Mouse (Mus musculus) kidney, adult 2 months (tissue): ENCODE measurements around the gene Kif16b. TPM values are rescaled to one million over a fixed set of nuclear protein-coding genes. Genes with fewer than 3 reads are reported as not detected.

ENCODE experiments used
- DNase-seq: peaks from one replicate; pipeline ENCODE4 v3.0.0; 2021
- H3K27ac ChIP-seq: fragments of 200-500 bp; 2 replicates; pipeline ENCODE4 v1.5.1; 2012; ENCODE audit warnings: low read depth, low read length, control low read depth, inconsistent platforms; ENCODE audit not compliant: insufficient read depth
- H3K27me3 ChIP-seq: fragments of 200-500 bp; replicated peaks from 2 replicates; pipeline ENCODE4 v1.6.1; 2012; ENCODE audit warnings: mild to moderate bottlenecking, moderate library complexity, low read length, inconsistent platforms; ENCODE audit not compliant: control insufficient read depth, insufficient read depth
- H3K36me3 ChIP-seq: fragments of 200-500 bp; 2 replicates; pipeline ENCODE4 v1.6.1; 2012; ENCODE audit warnings: mild to moderate bottlenecking, moderate library complexity, low read length, inconsistent platforms; ENCODE audit not compliant: control insufficient read depth, insufficient read depth
- H3K4me1 ChIP-seq: fragments of 200-500 bp; 2 replicates; pipeline ENCODE4 v1.6.1; 2011; ENCODE audit warnings: low read length; ENCODE audit not compliant: control insufficient read depth, insufficient read depth
- H3K4me3 ChIP-seq: fragments of 200-500 bp; 2 replicates; pipeline ENCODE4 v1.5.1; 2011; ENCODE audit warnings: mild to moderate bottlenecking, low read depth, low read length, control low read depth; ENCODE audit not compliant: insufficient read depth
- CTCF ChIP-seq: fragments of 200-500 bp; conservative IDR thresholded peaks from 2 replicates; pipeline ENCODE4 v1.5.1; 2011; ENCODE audit warnings: low read depth, mild to moderate bottlenecking, control low read depth, low read length, moderate library complexity, mixed read lengths; ENCODE audit not compliant: insufficient read depth, insufficient read length
- POLR2A ChIP-seq: fragments of 200-500 bp; IDR thresholded peaks from one replicate; pipeline ENCODE4 v1.6.1; 2011; ENCODE audit warnings: low read depth, low read length, control low read depth
- WGBS: fragments of 180-500 bp; shearing (Covaris S2); methylation state at CpG from one replicate; pipeline ENCODE4 v1.1.7; 2018; 5-methylcytosine and 5-hydroxymethylcytosine counted together
- polyA plus RNA-seq: library from polyadenylated mRNA; depleted of rRNA; stranded (reverse); fragments of >200 nt; gene quantifications from 2 replicates; pipeline ENCODE4 v1.2.3, GENCODE M21; 2012; rRNA removed

Gene Kif16b
- 25.9 and 28.5 TPM in 2 replicates for polyA plus RNA-seq

DNA sequence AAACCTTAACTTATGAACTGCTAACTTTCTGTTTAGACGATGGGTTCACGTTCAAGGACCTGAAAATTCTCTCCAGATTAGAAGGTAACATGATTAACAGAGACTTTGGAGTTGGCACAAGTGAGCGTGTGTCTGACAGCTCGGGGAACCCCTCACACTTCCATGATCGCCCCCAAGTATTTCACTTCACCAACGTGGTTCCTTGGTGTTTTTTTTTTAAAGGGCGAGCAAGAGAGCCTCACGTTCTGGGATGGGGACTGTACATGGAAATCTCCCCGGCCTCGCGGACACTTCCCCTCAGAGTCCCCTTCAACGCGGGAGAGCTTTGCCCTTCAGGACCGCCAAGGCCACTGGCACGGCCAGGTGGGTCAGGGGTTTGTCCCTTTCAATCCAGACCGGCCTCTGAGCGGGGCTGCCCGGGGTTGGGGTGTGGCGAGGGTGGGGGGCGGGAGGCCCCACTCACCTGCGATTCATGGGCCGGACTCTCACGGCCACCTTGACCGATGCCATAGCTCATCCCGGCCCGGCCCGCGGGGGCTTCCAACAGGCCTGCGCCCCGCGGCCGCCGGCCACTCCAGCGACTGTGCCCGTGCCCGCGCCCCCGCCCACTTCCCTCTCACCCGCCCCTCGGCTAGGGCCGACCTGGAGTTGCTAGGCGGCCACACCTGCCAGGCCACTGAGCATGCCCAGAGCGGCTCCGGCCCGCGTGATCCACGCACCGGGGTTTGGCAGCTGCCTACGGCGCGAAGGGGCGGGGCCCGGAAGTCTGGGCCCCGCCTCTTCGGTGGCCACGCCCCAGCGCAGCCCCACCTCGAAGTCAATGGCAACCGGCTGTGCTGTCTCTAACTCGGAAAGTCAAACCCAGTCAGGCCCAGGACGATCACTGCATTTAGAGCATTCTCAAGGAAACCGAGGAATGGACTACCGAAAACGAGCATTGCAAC is at the start of gene Kif16b:
Gene Kif16b, minus strand, starts transcription at position 670 of the 944 bp plus-strand sequence.
- peak; percentile 98 for DNase-seq
- TF ChIP-seq POLR2A = no peak
- no peak for TF ChIP-seq CTCF
- peak within 1 kb of the TSS; percentile 91 for H3K4me3 ChIP-seq
- no peaks in the 10 kb centered on the region for H3K27me3 ChIP-seq
- peak within 1 kb of the TSS; percentile 80 for H3K27ac ChIP-seq
- under 1% methylated on average over 64 of the region's 64 CpGs for WGBS
- peaks cover 13% of the 10 kb centered on the region; the same call in 1 of the 2 replicates for H3K4me1 ChIP-seq
- H3K36me3 ChIP-seq = no peaks in the 10 kb centered on the region

GRCm38 (mm10) chr2:142940899-142941642 is 39.7 kb upstream of the Kif16b start:
- WGBS = 37% methylated on average over 6 of the region's 6 CpGs
- Histone ChIP-seq H3K27me3 (no peaks in the 10 kb centered on the region), H3K4me1 (no peaks in the 10 kb centered on the region), H3K36me3 (no peaks in the 10 kb centered on the region), H3K27ac (no peak overlapping the region), H3K4me3 (no peak overlapping the region)
- TF ChIP-seq POLR2A (no peak), CTCF (no peak)
- no peak for DNase-seq

- Histone ChIP-seq H3K36me3 (no peaks in the 10 kb centered on the region), H3K4me1 (peaks cover 4% of the 10 kb centered on the region; the same call in 1 of the 2 replicates), H3K27me3 (no peaks in the 10 kb centered on the region), H3K4me3 (no peak overlapping the region), H3K27ac (no peak overlapping the region)
- TF ChIP-seq CTCF (no peak), POLR2A (no peak)
- DNase-seq = no peak
- 79% methylated on average over 4 of the region's 4 CpGs for WGBS
Measured at GRCm38 (mm10) chr2:142930445-142930844, 29.1 kb upstream of the Kif16b start.

DNA sequence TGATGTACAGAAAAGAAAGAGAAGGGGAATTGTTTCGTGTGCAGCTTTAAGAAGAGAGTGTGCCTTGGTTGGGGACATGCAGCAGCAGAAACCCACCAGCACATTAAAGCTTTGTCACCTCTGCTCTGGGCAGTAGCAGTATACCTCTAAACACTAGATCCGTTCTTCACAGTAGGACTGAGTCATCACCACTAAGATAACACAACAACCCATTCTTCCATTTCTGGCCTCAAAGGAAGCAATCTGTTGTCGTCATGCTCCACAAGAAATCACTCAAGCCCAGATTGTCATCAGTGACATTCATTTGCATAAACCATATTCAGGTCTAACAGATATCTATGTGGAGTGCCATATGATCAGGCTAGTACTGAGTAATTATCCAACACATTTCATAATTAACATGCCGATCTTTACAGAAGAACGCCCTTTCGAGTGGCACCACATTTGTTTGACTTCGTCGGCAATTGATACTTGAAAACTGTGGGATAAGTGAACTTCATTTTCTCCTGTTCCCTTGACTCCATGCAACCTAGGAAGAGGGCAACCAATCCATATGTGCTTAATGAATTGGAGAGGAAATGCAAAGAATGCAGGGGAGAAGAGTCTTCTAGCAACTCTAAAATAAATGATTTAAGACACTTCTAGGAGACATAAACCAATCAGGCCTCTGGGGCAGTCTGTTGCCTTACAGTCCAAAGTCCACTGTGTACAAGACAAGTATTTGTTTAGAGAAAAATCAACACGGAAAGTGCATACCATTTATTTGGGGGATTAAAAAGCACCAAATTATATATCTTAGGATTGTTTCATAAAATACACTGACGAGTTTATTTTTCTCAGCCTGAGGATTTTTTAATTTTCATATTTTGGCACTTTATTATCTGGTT is 28.1 kb upstream of the Kif16b start:
- H3K27me3 ChIP-seq = no peaks in the 10 kb centered on the region
- peaks cover 4% of the 10 kb centered on the region; the same call in 1 of the 2 replicates for H3K4me1 ChIP-seq
- TF ChIP-seq CTCF = no peak
- no peak for TF ChIP-seq POLR2A
- no peak overlapping the region for H3K4me3 ChIP-seq
- DNase-seq = peak; percentile 50
- H3K36me3 ChIP-seq = no peaks in the 10 kb centered on the region
- H3K27ac ChIP-seq = no peak overlapping the region
- WGBS = 75% methylated on average over 10 of the region's 10 CpGs

GRCm38 (mm10) chr2:142910808-142911388 is 9.6 kb upstream of the Kif16b start:
- TF ChIP-seq POLR2A (no peak), CTCF (no peak)
- Histone ChIP-seq H3K27me3 (no peaks in the 10 kb centered on the region), H3K36me3 (no peaks in the 10 kb centered on the region), H3K4me1 (peaks cover 3% of the 10 kb centered on the region; the same call in 1 of the 2 replicates), H3K4me3 (no peak overlapping the region), H3K27ac (no peak overlapping the region)
- DNase-seq = no peak
- WGBS = 90% methylated on average over 3 of the region's 3 CpGs

DNA sequence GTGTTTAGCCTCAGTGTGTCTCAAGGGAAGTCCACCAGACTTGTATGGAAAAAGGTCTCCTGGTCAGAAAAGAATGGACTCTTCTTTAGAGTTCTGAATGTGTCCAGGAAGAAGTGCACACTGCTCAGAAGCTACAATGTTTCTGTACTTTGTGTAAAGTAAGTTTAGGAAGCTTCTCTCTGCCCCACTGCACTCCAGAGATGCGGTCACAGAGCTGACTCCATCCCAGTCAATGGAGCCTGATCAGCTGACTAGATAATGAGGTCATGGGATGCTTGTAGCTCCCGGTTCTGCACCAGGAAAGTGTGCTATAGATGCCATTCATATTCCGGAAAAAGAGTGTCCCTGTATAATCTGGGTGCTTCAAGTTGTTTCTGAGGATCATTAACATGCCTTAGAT is 7.9 kb upstream of the Kif16b start:
- no peak overlapping the region for H3K4me3 ChIP-seq
- no peaks in the 10 kb centered on the region for H3K36me3 ChIP-seq
- no peak overlapping the region for H3K27ac ChIP-seq
- WGBS = 57% methylated on average over 3 of the region's 3 CpGs
- H3K4me1 ChIP-seq = peaks cover 3% of the 10 kb centered on the region; the same call in 1 of the 2 replicates
- TF ChIP-seq POLR2A = no peak
- no peak for TF ChIP-seq CTCF
- no peaks in the 10 kb centered on the region for H3K27me3 ChIP-seq
- no peak for DNase-seq
